Mouse (Mus musculus): ENCODE measurements around the gene D17Wsu92e. TPM values are rescaled to one million over a fixed set of nuclear protein-coding genes. Genes with fewer than 3 reads are reported as not detected.

D17Wsu92e gene
- 9.8 and 10.2 TPM in 2 replicates for polyA plus RNA-seq (2014; fragmentation: Nextera tagmentation; extraction: Ambion mirVana)

DNA sequence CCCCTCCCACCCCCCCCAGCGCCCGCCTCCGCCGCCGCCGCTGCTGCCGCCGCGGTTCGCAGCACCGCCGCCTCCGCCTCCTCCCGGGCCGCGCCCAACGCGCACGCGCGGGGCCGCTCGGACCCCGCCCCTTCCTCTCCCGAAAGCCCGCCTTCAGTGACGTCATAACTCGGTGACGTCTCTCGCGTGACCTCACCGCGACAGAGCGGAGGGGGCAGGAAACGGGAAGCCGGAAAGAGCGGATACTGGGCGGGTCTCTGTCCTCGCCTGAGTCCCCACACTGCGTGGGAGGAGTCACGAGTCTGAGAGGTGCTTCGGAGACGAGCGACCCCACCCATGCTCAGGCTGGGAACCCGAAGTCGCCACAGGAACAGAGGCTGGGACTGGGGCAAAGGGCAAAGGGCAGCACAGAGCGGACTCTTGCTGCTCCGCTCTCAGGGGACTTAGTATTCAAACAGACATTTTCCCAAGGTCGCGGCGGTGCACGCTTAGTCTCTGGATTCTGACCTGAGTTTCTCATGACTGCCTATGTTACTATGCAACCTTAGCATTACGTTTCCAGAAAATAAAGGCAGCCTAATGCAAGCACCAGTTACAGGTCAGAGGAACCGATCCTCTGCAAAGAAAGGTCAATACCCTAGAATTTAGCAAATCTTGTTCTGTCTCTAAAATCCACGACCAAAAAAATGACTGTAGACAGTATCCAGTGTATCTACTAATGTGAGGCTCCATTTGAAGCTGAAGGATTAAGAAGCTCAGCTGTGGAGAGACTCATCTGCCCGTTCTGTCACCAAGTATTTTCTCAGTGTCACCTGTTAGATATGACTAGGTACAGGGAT is at the start of gene D17Wsu92e:
TSS of gene D17Wsu92e (minus strand) at position 81 of the 839 bp plus-strand sequence.
- peak; percentile 99 for DNase-seq (ENCODE audit: low spot score)
- 3% methylated on average over 30 of the region's 56 CpGs for WGBS

DNA sequence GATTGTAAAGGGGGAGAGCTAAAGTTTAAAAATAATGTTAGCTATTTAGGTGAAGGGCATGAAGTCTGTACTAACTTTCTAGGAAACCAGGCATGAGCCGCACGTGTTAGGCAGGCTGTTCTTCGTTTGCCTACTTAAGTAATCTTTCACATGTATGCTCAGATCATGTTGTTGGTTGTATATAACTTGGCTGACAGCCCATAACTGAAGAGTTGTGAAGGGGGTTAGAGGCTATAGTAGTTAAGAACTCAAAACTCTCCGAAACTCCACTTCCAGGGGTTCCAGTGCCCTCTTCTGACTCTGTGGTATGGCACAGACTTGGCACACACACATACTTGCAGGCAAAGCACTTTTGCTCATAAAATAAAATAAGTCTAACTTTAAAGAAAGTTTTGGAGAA is 46.3 kb upstream of the D17Wsu92e start:
- Histone ChIP-seq H3K27me3 (replicated peaks; ENCODE audit: control insufficient read depth, insufficient read depth, low read length) (no peaks in the 10 kb centered on the region), H3K36me3 (ENCODE audit: control insufficient read depth, insufficient read depth, low read length) (no peaks in the 10 kb centered on the region), H3K4me3 (ENCODE audit: low read depth, low read length) (no peak overlapping the region), H3K4me1 (ENCODE audit: control insufficient read depth, insufficient read depth, low read length) (no peaks in the 10 kb centered on the region), H3K9ac (ENCODE audit: low read length) (no peak overlapping the region), H3K27ac (ENCODE audit: low read depth, low read length) (no peak overlapping the region), H3K4me2 (ENCODE audit: low read length) (no peak overlapping the region), H3K9me3 (replicated peaks; ENCODE audit: control insufficient read depth, low read length) (no peaks in the 10 kb centered on the region)
- DNase-seq (ENCODE audit: low spot score) = no peak
- no peak for ATAC-seq
- 91% methylated on average over 4 of the region's 4 CpGs for WGBS

More for the DNA sequence above, at the start of gene D17Wsu92e:
- ATAC-seq = peak; percentile 97
- H3K4me3 ChIP-seq (ENCODE audit: low read depth, low read length) = peak within 1 kb of the TSS; percentile 96
- peak within 1 kb of the TSS; percentile 79 for H3K27ac ChIP-seq (ENCODE audit: low read depth, low read length)
- no peaks in the 10 kb centered on the region for H3K9me3 ChIP-seq (replicated peaks; ENCODE audit: control insufficient read depth, low read length)
- peak within 1 kb of the TSS; percentile 96 for H3K4me2 ChIP-seq (ENCODE audit: low read length)
- peak within 1 kb of the TSS; percentile 93 for H3K9ac ChIP-seq (ENCODE audit: low read length)
- no peaks in the 10 kb centered on the region for H3K27me3 ChIP-seq (replicated peaks; ENCODE audit: control insufficient read depth, insufficient read depth, low read length)
- no peaks in the 10 kb centered on the region for H3K36me3 ChIP-seq (ENCODE audit: control insufficient read depth, insufficient read depth, low read length)
- H3K4me1 ChIP-seq (ENCODE audit: control insufficient read depth, insufficient read depth, low read length) = peaks cover 18% of the 10 kb centered on the region

DNA sequence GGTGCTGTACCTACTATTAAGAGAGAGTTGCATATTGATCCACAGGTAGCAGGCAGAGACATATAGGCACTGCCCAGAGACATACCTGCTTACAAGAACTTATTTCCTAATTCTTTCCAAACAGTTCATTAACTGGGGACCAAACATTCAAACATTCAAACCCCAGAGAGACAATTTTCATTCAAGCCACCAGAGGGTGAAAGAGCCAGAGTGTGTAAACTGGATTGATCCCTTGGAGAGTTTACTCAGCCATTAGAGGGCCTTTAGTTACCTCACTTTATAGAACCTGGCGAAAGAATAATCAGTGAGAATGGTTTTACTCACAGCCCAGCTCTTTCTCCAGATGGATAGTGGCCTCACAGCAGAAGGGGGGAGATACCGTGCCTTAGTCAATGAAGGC is 45.0 kb upstream of the D17Wsu92e start:
- Histone ChIP-seq H3K4me3 (ENCODE audit: low read depth, low read length) (no peak overlapping the region), H3K9me3 (replicated peaks; ENCODE audit: control insufficient read depth, low read length) (no peaks in the 10 kb centered on the region), H3K9ac (ENCODE audit: low read length) (no peak overlapping the region), H3K36me3 (ENCODE audit: control insufficient read depth, insufficient read depth, low read length) (no peaks in the 10 kb centered on the region), H3K27ac (ENCODE audit: low read depth, low read length) (no peak overlapping the region), H3K4me2 (ENCODE audit: low read length) (no peak overlapping the region), H3K27me3 (replicated peaks; ENCODE audit: control insufficient read depth, insufficient read depth, low read length) (no peaks in the 10 kb centered on the region), H3K4me1 (ENCODE audit: control insufficient read depth, insufficient read depth, low read length) (no peaks in the 10 kb centered on the region)
- no peak for DNase-seq (ENCODE audit: low spot score)
- ATAC-seq = no peak
- 78% methylated on average over 2 of the region's 2 CpGs for WGBS

DNA sequence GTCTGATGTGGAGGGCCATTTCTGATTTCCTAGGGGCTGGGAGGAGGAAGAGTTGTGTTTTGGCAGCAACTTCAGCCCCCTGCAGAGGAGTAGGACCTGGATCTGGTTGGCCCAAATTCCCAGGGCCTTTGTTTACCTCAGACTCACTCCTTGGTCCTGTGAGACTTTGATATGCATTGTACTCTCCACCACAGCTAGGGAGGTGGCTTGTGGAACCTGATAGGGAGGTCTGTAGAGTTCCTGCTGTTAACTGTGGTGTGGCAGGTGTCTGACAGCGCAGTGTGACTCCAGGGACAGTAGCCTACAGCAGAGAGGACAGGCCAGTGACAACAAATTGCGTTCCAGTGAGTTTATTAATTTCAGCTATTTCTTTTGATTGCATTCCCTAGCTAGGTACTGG is 38.7 kb upstream of the D17Wsu92e start:
- Histone ChIP-seq H3K36me3 (ENCODE audit: control insufficient read depth, insufficient read depth, low read length) (peaks cover 5% of the 10 kb centered on the region; the same call in 1 of the 2 replicates), H3K4me2 (ENCODE audit: low read length) (no peak overlapping the region), H3K27ac (ENCODE audit: low read depth, low read length) (no peak overlapping the region), H3K4me1 (ENCODE audit: control insufficient read depth, insufficient read depth, low read length) (peaks cover 18% of the 10 kb centered on the region), H3K9ac (ENCODE audit: low read length) (no peak overlapping the region), H3K27me3 (replicated peaks; ENCODE audit: control insufficient read depth, insufficient read depth, low read length) (no peaks in the 10 kb centered on the region), H3K4me3 (ENCODE audit: low read depth, low read length) (no peak overlapping the region), H3K9me3 (replicated peaks; ENCODE audit: control insufficient read depth, low read length) (no peaks in the 10 kb centered on the region)
- ATAC-seq (no peak), DNase-seq (ENCODE audit: low spot score) (no peak)
- 48% methylated on average over 2 of the region's 2 CpGs for WGBS

DNA sequence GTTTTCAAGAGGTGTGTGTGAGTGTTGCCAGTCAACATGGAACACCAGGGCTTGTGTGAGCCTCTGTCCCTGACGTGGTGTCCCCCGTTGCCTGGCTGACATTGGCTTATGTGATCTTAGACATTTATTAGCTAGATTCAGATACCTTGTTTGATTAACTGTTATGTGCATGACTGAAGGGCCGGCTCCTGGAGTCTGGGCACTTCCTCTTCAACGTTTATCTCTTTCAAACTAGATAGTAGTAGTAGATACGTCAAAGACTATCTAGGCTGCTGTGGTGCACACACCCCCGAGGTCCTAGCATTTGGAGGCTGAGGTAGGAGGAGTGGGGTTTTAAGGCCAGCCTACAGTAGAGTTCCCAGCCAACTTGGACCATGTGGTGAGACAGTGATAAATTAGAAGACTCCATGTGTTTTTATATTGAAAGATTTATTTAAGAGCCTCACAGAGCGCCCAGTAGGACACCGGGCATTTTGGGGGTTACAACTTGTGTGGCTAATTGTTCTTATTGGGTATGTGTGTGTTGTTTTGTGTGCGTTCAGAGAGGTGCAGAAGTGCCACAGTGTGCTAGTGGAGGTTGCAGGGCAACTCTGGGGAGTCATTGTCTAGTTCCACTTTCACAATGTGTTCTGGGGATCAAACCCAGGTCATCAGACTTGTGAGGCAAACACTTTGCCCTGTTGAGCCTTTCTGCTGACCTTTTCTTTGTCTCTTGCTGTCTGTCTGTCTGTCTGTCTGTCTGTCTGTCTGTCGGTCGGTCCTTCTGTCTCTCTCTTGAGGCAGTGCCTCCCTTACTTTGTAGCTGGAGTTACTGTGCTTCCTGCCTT is 37.4 kb upstream of the D17Wsu92e start:
- peak overlapping the region; percentile 90; the same call in 1 of the 2 replicates for H3K9ac ChIP-seq (ENCODE audit: low read length)
- 64% methylated on average over 11 of the region's 11 CpGs for WGBS
- no peak overlapping the region for H3K27ac ChIP-seq (ENCODE audit: low read depth, low read length)
- peak overlapping the region; percentile 89 for H3K4me3 ChIP-seq (ENCODE audit: low read depth, low read length)
- H3K27me3 ChIP-seq (replicated peaks; ENCODE audit: control insufficient read depth, insufficient read depth, low read length) = no peaks in the 10 kb centered on the region
- no peak for DNase-seq (ENCODE audit: low spot score)
- peaks cover 13% of the 10 kb centered on the region for H3K36me3 ChIP-seq (ENCODE audit: control insufficient read depth, insufficient read depth, low read length)
- peak overlapping the region; percentile 82 for H3K4me2 ChIP-seq (ENCODE audit: low read length)
- peaks cover 18% of the 10 kb centered on the region for H3K4me1 ChIP-seq (ENCODE audit: control insufficient read depth, insufficient read depth, low read length)
- no peaks in the 10 kb centered on the region for H3K9me3 ChIP-seq (replicated peaks; ENCODE audit: control insufficient read depth, low read length)
- no peak for ATAC-seq

DNA sequence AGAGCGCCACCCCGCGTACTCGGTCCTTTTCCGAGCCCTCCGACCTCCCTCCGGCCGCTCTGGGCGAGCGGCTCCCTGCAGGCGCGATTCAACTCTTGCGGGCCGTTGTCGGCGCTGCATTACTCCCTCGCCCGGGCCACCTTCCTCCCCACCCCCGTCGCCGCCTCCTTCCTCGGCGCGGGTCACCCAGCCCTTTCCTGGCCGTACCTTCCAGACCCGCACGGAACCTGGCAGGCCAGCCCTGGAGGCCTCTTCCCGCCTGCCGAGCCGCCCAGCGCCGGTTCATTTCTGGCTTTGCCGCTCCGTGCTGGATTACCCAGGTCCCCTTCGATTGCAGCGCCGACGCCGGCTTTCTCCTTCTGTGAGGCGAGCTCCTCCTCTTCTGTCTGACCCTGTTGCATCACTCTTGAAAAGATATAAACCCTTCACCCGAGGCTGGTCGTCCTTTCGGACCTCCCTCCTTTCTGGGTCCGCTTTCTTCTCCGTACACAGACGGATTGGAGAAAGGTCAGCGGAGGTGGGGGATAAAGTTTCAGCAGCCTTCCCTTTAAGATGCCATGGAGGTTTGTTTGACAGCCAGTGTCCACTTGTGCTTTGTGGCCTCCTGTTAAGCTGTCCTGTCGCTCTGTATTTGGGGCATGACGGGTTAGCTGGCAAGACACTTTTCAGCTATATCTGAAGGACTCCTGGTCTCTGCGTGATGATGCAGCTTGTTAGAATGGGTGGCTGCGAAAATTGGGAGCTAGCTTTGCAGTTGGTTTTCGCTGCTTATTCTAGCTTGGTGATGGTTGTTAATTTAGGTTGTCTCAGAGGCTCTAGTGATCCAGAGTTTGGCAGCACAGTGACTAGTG is 36.6 kb upstream of the D17Wsu92e start:
- H3K4me1 ChIP-seq (ENCODE audit: control insufficient read depth, insufficient read depth, low read length) = peaks cover 18% of the 10 kb centered on the region
- H3K4me3 ChIP-seq (ENCODE audit: low read depth, low read length) = peak overlapping the region; percentile 89
- H3K27me3 ChIP-seq (replicated peaks; ENCODE audit: control insufficient read depth, insufficient read depth, low read length) = no peaks in the 10 kb centered on the region
- WGBS = 2% methylated on average over 48 of the region's 52 CpGs
- DNase-seq (ENCODE audit: low spot score) (peak; percentile 49), ATAC-seq (peak; percentile 75)
- peak overlapping the region; percentile 75 for H3K27ac ChIP-seq (ENCODE audit: low read depth, low read length)
- H3K9me3 ChIP-seq (replicated peaks; ENCODE audit: control insufficient read depth, low read length) = no peaks in the 10 kb centered on the region
- peak overlapping the region; percentile 82 for H3K4me2 ChIP-seq (ENCODE audit: low read length)
- peak overlapping the region; percentile 90 for H3K9ac ChIP-seq (ENCODE audit: low read length)
- H3K36me3 ChIP-seq (ENCODE audit: control insufficient read depth, insufficient read depth, low read length) = peaks cover 21% of the 10 kb centered on the region

DNA sequence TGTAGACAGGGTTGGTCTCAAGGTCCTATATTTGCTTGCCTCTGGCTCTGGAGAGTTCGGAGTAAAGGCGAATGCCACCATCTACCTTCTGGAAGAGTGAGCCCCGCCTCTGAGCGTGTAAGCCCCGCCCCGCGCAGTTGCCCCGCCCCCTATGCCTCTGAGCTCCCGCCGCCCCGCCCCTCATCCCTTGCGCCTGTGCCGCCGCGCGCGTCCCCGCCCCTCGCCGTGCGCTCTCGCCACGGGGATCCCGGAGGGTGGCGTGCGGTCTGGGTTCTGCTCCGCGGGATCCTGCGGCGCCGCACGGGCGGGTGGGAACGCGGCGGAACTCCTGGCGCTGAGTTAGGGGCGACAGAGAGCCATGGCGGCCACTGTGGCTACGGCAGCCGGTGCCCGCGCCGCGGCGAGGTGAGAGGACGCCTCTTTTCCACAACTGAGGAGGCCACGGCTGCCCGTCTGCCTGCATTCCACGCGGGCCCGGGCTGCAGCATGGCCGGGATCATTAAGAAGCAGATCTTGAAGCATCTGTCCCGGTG is 35.9 kb upstream of the D17Wsu92e start, which contains the start of gene Uhrf1bp1:
TSS of gene Uhrf1bp1 (plus strand) at position 177 of the 533 bp plus-strand sequence.
- under 1% methylated on average over 52 of the region's 54 CpGs for WGBS
- peaks cover 18% of the 10 kb centered on the region for H3K4me1 ChIP-seq (ENCODE audit: control insufficient read depth, insufficient read depth, low read length)
- peak; percentile 88 for ATAC-seq
- H3K27me3 ChIP-seq (replicated peaks; ENCODE audit: control insufficient read depth, insufficient read depth, low read length) = no peaks in the 10 kb centered on the region
- H3K27ac ChIP-seq (ENCODE audit: low read depth, low read length) = peak within 1 kb of the TSS; percentile 75
- H3K4me2 ChIP-seq (ENCODE audit: low read length) = peak within 1 kb of the TSS; percentile 82
- peak within 1 kb of the TSS; percentile 89 for H3K4me3 ChIP-seq (ENCODE audit: low read depth, low read length)
- peak within 1 kb of the TSS; percentile 90 for H3K9ac ChIP-seq (ENCODE audit: low read length)
- peaks cover 24% of the 10 kb centered on the region for H3K36me3 ChIP-seq (ENCODE audit: control insufficient read depth, insufficient read depth, low read length)
- peak; percentile 86 for DNase-seq (ENCODE audit: low spot score)
- no peaks in the 10 kb centered on the region for H3K9me3 ChIP-seq (replicated peaks; ENCODE audit: control insufficient read depth, low read length)

DNA sequence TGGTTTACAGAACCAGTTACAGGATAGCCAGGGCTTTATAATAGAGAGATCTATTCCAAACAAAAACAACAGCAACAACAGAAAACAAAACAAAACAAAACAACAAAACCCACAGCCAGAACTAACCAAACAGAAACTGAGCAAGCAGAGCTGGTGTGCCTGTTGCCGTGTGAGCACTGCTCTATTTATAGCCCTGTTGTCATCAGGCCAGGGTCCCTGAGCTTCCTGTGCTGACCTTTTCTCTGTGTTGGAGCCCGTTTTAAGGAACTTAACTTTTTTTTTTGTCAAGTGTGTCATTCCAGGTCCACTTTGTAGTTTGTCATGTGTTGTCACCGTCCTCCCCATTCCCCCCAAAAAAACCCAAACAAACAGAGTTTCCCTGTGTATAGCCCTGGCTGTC is 30.6 kb upstream of the D17Wsu92e start:
- DNase-seq (ENCODE audit: low spot score) = no peak
- Histone ChIP-seq H3K27ac (ENCODE audit: low read depth, low read length) (no peak overlapping the region), H3K27me3 (replicated peaks; ENCODE audit: control insufficient read depth, insufficient read depth, low read length) (no peaks in the 10 kb centered on the region), H3K36me3 (ENCODE audit: control insufficient read depth, insufficient read depth, low read length) (peaks cover 77% of the 10 kb centered on the region), H3K4me2 (ENCODE audit: low read length) (no peak overlapping the region), H3K4me1 (ENCODE audit: control insufficient read depth, insufficient read depth, low read length) (no peaks in the 10 kb centered on the region), H3K4me3 (ENCODE audit: low read depth, low read length) (no peak overlapping the region), H3K9ac (ENCODE audit: low read length) (no peak overlapping the region), H3K9me3 (replicated peaks; ENCODE audit: control insufficient read depth, low read length) (no peaks in the 10 kb centered on the region)
- WGBS = 89% methylated on average over 3 of the region's 3 CpGs
- no peak for ATAC-seq
